Mouse (Mus musculus): Measurements from ENCODE around the gene Prpf3.
"Not testable (repeated sequence)": the region's sequence is repeated elsewhere in the genome, so short reads cannot be mapped to it uniquely, and the experiment has no call there.

Gene Prpf3

GRCm38 (mm10) chr3:95818571-95819288 is 37.0 kb downstream of the Prpf3 start, which contains the start of gene Rprd2:
TSS of gene Rprd2 (minus strand) at chr3:95818863.
- DNase-seq: peak; percentile 87

- peak; percentile 71 to 74 for DNase-seq
Measured at GRCm38 (mm10) chr3:95818026-95818511, 37.6 kb downstream of the Prpf3 start.

GRCm38 (mm10) chr3:95816681-95817080 is 39.0 kb downstream of the Prpf3 start:
- DNase-seq: no peak

GRCm38 (mm10) chr3:95808384-95808783 is 47.3 kb downstream of the Prpf3 start:
- no peak for DNase-seq

- DNase-seq: not testable (repeated sequence)
Measured at GRCm38 (mm10) chr3:95807630-95808029, 48.1 kb downstream of the Prpf3 start.

- DNase-seq: no peak
Measured at GRCm38 (mm10) chr3:95806677-95807076, 49.0 kb downstream of the Prpf3 start.

GRCm38 (mm10) chr3:95803851-95804250 is 51.8 kb downstream of the Prpf3 start:
- DNase-seq: no peak

- no peak for DNase-seq
Measured at GRCm38 (mm10) chr3:95798756-95799155, 56.9 kb downstream of the Prpf3 start.

- DNase-seq: no peak
Measured at GRCm38 (mm10) chr3:95794299-95794698, 61.4 kb downstream of the Prpf3 start.

GRCm38 (mm10) chr3:95793662-95794061 is 62.0 kb downstream of the Prpf3 start:
- no peak for DNase-seq

GRCm38 (mm10) chr3:95785501-95785900 is 70.2 kb downstream of the Prpf3 start:
- DNase-seq: no peak
